Mouse (Mus musculus) megakaryocyte, embryonic 14.5 days (primary cell): ENCODE results near the gene 4930447C04Rik.

Experiments
- FLI1 ChIP-seq: IDR thresholded peaks from 2 replicates; pipeline ENCODE4 v1.6.1; 2012; ENCODE audit warnings: low read length, inconsistent platforms, mixed read lengths
- GATA1 ChIP-seq: IDR thresholded peaks from 3 replicates; pipeline ENCODE4 v1.6.1; 2012; ENCODE audit warnings: mixed read lengths, low read length, inconsistent platforms, borderline replicate concordance

DNA sequence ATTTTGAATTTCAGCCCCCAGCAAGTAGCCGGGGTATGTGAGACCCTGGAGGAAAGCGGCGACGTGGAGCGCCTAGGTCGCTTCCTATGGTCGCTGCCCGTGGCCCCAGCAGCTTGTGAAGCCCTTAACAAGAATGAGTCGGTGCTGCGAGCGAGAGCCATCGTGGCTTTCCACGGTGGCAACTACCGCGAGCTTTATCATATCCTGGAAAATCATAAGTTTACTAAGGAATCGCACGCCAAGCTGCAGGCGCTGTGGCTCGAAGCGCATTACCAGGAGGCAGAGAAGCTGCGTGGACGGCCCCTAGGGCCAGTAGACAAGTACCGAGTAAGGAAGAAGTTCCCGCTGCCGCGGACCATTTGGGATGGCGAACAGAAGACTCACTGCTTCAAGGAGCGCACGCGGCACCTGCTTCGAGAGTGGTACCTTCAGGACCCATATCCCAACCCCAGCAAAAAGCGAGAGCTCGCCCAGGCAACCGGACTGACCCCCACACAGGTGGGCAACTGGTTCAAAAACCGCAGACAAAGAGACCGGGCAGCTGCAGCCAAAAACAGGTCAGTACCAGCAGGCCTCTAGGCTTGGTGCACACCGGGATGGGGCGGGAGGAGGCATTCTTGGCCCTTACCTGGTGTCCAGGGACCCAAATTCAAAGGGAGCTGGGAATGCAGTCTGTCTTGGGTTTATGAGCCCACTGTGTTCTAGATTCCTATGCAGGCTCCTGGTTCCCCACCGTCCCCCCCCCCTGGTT lies at the start of gene 4930447C04Rik:
- TF ChIP-seq FLI1 (no peak), GATA1 (no peak)
